Mouse (Mus musculus) layer of hippocampus, adult 9-11 months (tissue): ENCODE measurements at regions not wholly inside any gene's neighbourhood (a gene's known extent, or its start where the extent isn't known, plus 50 kb on each side); places are given as distances from the start of the nearest gene placed in this dataset.
"Not testable (repeated sequence)": the region's sequence is repeated elsewhere in the genome, so short reads cannot be mapped to it uniquely, and the experiment has no call there.

Source experiments
- DNase-seq: peaks from one replicate; pipeline ENCODE4 v3.0.0; 2022

GRCm38 (mm10) chr14:101067082-101067481 lies 133.0 kb downstream of the Prr30 start:
- no peak for DNase-seq

- no peak for DNase-seq
These were observed 143.3 kb downstream of the Prr30 start for GRCm38 (mm10) chr14:101056874-101057273.

- DNase-seq = peak; percentile 7
These were observed 144.2 kb downstream of the Prr30 start for GRCm38 (mm10) chr14:101055915-101056314.

- DNase-seq = no peak
These were observed 145.3 kb downstream of the Prr30 start for GRCm38 (mm10) chr14:101054786-101055185.

- no peak for DNase-seq
These were observed 147.4 kb downstream of the Prr30 start for GRCm38 (mm10) chr14:101052760-101053159.

GRCm38 (mm10) chr14:101050212-101050611 lies 149.9 kb downstream of the Prr30 start:
- no peak for DNase-seq

GRCm38 (mm10) chr14:101049664-101050203 lies 150.4 kb downstream of the Prr30 start:
- no peak for DNase-seq

- no peak for DNase-seq
These were observed 156.6 kb downstream of the Prr30 start for GRCm38 (mm10) chr14:101043494-101043893.

GRCm38 (mm10) chr14:101001070-101001469 lies 199.1 kb downstream of the Prr30 start:
- no peak for DNase-seq

GRCm38 (mm10) chr14:100980754-100981153 lies 219.4 kb downstream of the Prr30 start:
- no peak for DNase-seq

- DNase-seq = no peak
These were observed 221.6 kb downstream of the Prr30 start for GRCm38 (mm10) chr14:100978515-100978914.

GRCm38 (mm10) chr14:100970970-100971369 lies 229.2 kb downstream of the Prr30 start:
- no peak for DNase-seq

- DNase-seq = no peak
These were observed 239.9 kb downstream of the Prr30 start for GRCm38 (mm10) chr14:100960198-100960597.

GRCm38 (mm10) chr14:100955806-100956436 lies 244.2 kb downstream of the Prr30 start:
- DNase-seq = no peak

GRCm38 (mm10) chr14:100950681-100951119 lies 249.4 kb downstream of the Prr30 start:
- no peak for DNase-seq

GRCm38 (mm10) chr14:100947625-100948024 lies 252.5 kb downstream of the Prr30 start:
- DNase-seq = not testable (repeated sequence)

GRCm38 (mm10) chr14:100937358-100937887 lies 262.7 kb downstream of the Prr30 start:
- no peak for DNase-seq

GRCm38 (mm10) chr14:100934554-100934953 lies 265.6 kb downstream of the Prr30 start:
- DNase-seq = no peak

GRCm38 (mm10) chr14:100924880-100925279 lies 275.2 kb downstream of the Prr30 start:
- DNase-seq = no peak

- DNase-seq = no peak
These were observed 299.9 kb downstream of the Prr30 start for GRCm38 (mm10) chr14:100900221-100900620.

GRCm38 (mm10) chr14:100899074-100899473 lies 301.1 kb downstream of the Prr30 start:
- DNase-seq = no peak

- no peak for DNase-seq
These were observed 310.7 kb downstream of the Prr30 start for GRCm38 (mm10) chr14:100889163-100890157.

GRCm38 (mm10) chr14:100883115-100883514 lies 317.0 kb downstream of the Prr30 start:
- DNase-seq = no peak
